Mouse (Mus musculus) G1E (cell line): ENCODE data around the gene Ctsf. TPM values are rescaled to one million over a fixed set of nuclear protein-coding genes. Genes with fewer than 3 reads are reported as not detected.

ENCODE experiments used
- ATAC-seq: 2 replicates; pipeline ENCODE4 v1.8.0; 2016; ENCODE audit warnings: mild to moderate bottlenecking; ENCODE audit not compliant: insufficient number of reproducible peaks, poor library complexity, low FRiP score, severe bottlenecking; ENCODE audit errors: extremely low read depth
- DNase-seq: peaks from one replicate; pipeline ENCODE4 v3.0.0; 2012; ENCODE audit warnings: low spot score
- H3K27me3 ChIP-seq: 2 replicates; pipeline ENCODE4 v1.6.1; 2012; ENCODE audit warnings: mild to moderate bottlenecking, low read length, inconsistent platforms; ENCODE audit not compliant: insufficient read depth
- H3K36me3 ChIP-seq: replicated peaks from 2 replicates; pipeline ENCODE3; 2012; ENCODE audit warnings: mild to moderate bottlenecking, inconsistent platforms
- H3K4me1 ChIP-seq: 2 replicates; pipeline ENCODE4 v1.6.1; 2012; ENCODE audit warnings: low read depth, low read length, inconsistent platforms, mixed read lengths; ENCODE audit not compliant: insufficient read depth
- H3K4me3 ChIP-seq: 2 replicates; pipeline ENCODE4 v1.5.1; 2012; ENCODE audit warnings: low read depth, mild to moderate bottlenecking, inconsistent platforms, low read length, moderate library complexity, mixed read lengths
- H3K9me3 ChIP-seq: replicated peaks from 2 replicates; pipeline ENCODE4 v1.6.1; 2012; ENCODE audit warnings: inconsistent platforms
- CTCF ChIP-seq: IDR thresholded peaks from 2 replicates; pipeline ENCODE4 v1.5.1; 2012; ENCODE audit warnings: low read depth, low read length, inconsistent platforms, mixed read lengths
- GATA1 ChIP-seq: IDR thresholded peaks from 2 replicates; pipeline ENCODE4 v1.6.1; 2012; ENCODE audit warnings: borderline replicate concordance, low read length, inconsistent platforms, mixed read lengths
- GATA2 ChIP-seq: IDR thresholded peaks from 2 replicates; pipeline ENCODE4 v1.6.1; 2012; ENCODE audit warnings: low read depth, low read length, inconsistent platforms, borderline replicate concordance
- POLR2AphosphoS5 ChIP-seq: IDR thresholded peaks from 2 replicates; pipeline ENCODE4 v1.6.1; 2012; ENCODE audit warnings: low read depth, low read length, inconsistent platforms; ENCODE audit not compliant: insufficient replicate concordance
- TAL1 ChIP-seq: conservative IDR thresholded peaks from 2 replicates; pipeline ENCODE4 v1.6.1; 2012; ENCODE audit warnings: low read depth, low read length, inconsistent platforms, mixed read lengths
- polyA plus RNA-seq: library from polyadenylated mRNA; stranded (reverse); fragments of >175 nt; gene quantifications from 2 replicates; pipeline ENCODE4 v1.2.3, GENCODE M21; 2012
- total RNA-seq, 2 experiments: library from RNA; stranded (forward) in 1 of 2; stranded (reverse) in 1 of 2; fragments of 200-1000 nt in 1 of 2; fragments of >200 nt in 1 of 2; fragmentation: Nextera tagmentation in 1 of 2; gene quantifications; 2 replicates each; pipeline ENCODE4 v1.2.3; 2014 to 2017

Gene Ctsf
- total and polyA plus RNA-seq, 3 experiments = 0.05 to 0.38 TPM; not detected in 1

- TF ChIP-seq GATA2 = no peak
- no peak for TF ChIP-seq TAL1
- TF ChIP-seq GATA1 = no peak
- no peak for TF ChIP-seq POLR2AphosphoS5
- TF ChIP-seq CTCF = no peak
- Histone ChIP-seq H3K9me3 (0 out of 2 replicates have a peak, but pooled peaks cover 3% of the 10 kb centered on the region), H3K4me3 (no peak overlapping the region), H3K27me3 (peaks cover 5% of the 10 kb centered on the region; the same call in 1 of the 2 replicates), H3K36me3 (peaks cover 7% of the 10 kb centered on the region), H3K4me1 (peaks cover 16% of the 10 kb centered on the region)
- DNase-seq = no peak
- ATAC-seq = no peak
Measured at GRCm38 (mm10) chr19:4813015-4813414, 41.9 kb upstream of the Ctsf start.

GRCm38 (mm10) chr19:4817182-4817835 is 37.6 kb upstream of the Ctsf start:
- ATAC-seq = no peak
- H3K27me3 ChIP-seq = peaks cover 5% of the 10 kb centered on the region
- TF ChIP-seq CTCF (no peak), GATA2 (no peak), POLR2AphosphoS5 (no peak), TAL1 (no peak), GATA1 (no peak)

GRCm38 (mm10) chr19:4820678-4821303 is 34.1 kb upstream of the Ctsf start:
- peaks cover 5% of the 10 kb centered on the region for H3K27me3 ChIP-seq
- no peaks in the 10 kb centered on the region for H3K4me1 ChIP-seq
- TF ChIP-seq CTCF (no peak), GATA1 (no peak), TAL1 (no peak), POLR2AphosphoS5 (no peak), GATA2 (no peak)
- no peak for ATAC-seq
- DNase-seq = no peak
- no peaks in the 10 kb centered on the region for H3K9me3 ChIP-seq
- peaks cover 16% of the 10 kb centered on the region for H3K36me3 ChIP-seq
- H3K4me3 ChIP-seq = no peak overlapping the region

More at GRCm38 (mm10) chr19:4817182-4817835, 37.6 kb upstream of the Ctsf start:
- no peak for DNase-seq
- 0 out of 2 replicates have a peak, but pooled peaks cover 3% of the 10 kb centered on the region for H3K9me3 ChIP-seq
- no peaks in the 10 kb centered on the region for H3K4me1 ChIP-seq
- H3K36me3 ChIP-seq = no peaks in the 10 kb centered on the region
- H3K4me3 ChIP-seq = no peak overlapping the region

GRCm38 (mm10) chr19:4828444-4829114 is 26.4 kb upstream of the Ctsf start:
- ATAC-seq (no peak), DNase-seq (no peak)
- H3K4me3 ChIP-seq = no peak overlapping the region
- no peaks in the 10 kb centered on the region for H3K9me3 ChIP-seq
- no peak for TF ChIP-seq GATA1
- TF ChIP-seq TAL1 = no peak
- no peak for TF ChIP-seq CTCF
- no peak for TF ChIP-seq GATA2
- no peak for TF ChIP-seq POLR2AphosphoS5
- H3K4me1 ChIP-seq = peaks cover 3% of the 10 kb centered on the region; the same call in 1 of the 2 replicates
- peaks cover 89% of the 10 kb centered on the region for H3K36me3 ChIP-seq
- no peaks in the 10 kb centered on the region for H3K27me3 ChIP-seq

- Histone ChIP-seq H3K9me3 (no peaks in the 10 kb centered on the region), H3K4me3 (no peak overlapping the region), H3K27me3 (no peaks in the 10 kb centered on the region), H3K36me3 (peaks cover 94% of the 10 kb centered on the region), H3K4me1 (peaks cover 3% of the 10 kb centered on the region; the same call in 1 of the 2 replicates)
- no peak for ATAC-seq
- no peak for TF ChIP-seq TAL1
- no peak for TF ChIP-seq GATA1
- TF ChIP-seq POLR2AphosphoS5 = no peak
- no peak for TF ChIP-seq CTCF
- no peak for TF ChIP-seq GATA2
- no peak for DNase-seq
Measured at GRCm38 (mm10) chr19:4829156-4829555, 25.8 kb upstream of the Ctsf start.

GRCm38 (mm10) chr19:4833977-4834376 is 21.0 kb upstream of the Ctsf start:
- Histone ChIP-seq H3K9me3 (no peaks in the 10 kb centered on the region), H3K4me1 (peaks cover 19% of the 10 kb centered on the region), H3K4me3 (no peak overlapping the region), H3K36me3 (peaks cover 80% of the 10 kb centered on the region), H3K27me3 (no peaks in the 10 kb centered on the region)
- TF ChIP-seq CTCF (no peak), GATA2 (no peak), POLR2AphosphoS5 (no peak), GATA1 (no peak), TAL1 (no peak)
- DNase-seq (no peak), ATAC-seq (no peak)
